Mouse (Mus musculus) midbrain, embryonic 16.5 days (tissue): ENCODE results near the gene Tex29. TPM values are rescaled to one million over a fixed set of nuclear protein-coding genes. Genes with fewer than 3 reads are reported as not detected.
"Not testable (repeated sequence)": the region's sequence is repeated elsewhere in the genome, so short reads cannot be mapped to it uniquely, and the experiment has no call there.

Source experiments
- ATAC-seq: fragments of 200-750 bp; cut with Nextera tagmentation; 2 replicates; pipeline ENCODE4 v1.8.0; 2017; ENCODE audit warnings: moderate TSS enrichment
- H3K27ac ChIP-seq: fragments of 300-500 bp; sonication (generic); 2 replicates; pipeline ENCODE4 v1.5.1; 2014; ENCODE audit warnings: mild to moderate bottlenecking, low read length, mixed read lengths
- H3K27me3 ChIP-seq: fragments of 300-500 bp; sonication (generic); 2 replicates; pipeline ENCODE4 v1.6.1; 2014; ENCODE audit warnings: low read depth, low read length, mixed read lengths; ENCODE audit not compliant: control insufficient read depth, insufficient read depth
- H3K36me3 ChIP-seq: fragments of 300-500 bp; sonication (generic); 2 replicates; pipeline ENCODE4 v1.6.1; 2014; ENCODE audit warnings: mild to moderate bottlenecking, low read length, moderate library complexity, mixed read lengths; ENCODE audit not compliant: control insufficient read depth, insufficient read depth
- H3K4me1 ChIP-seq: fragments of 300-500 bp; sonication (generic); 2 replicates; pipeline ENCODE4 v1.6.1; 2014; ENCODE audit warnings: mild to moderate bottlenecking, low read length, mixed read lengths; ENCODE audit not compliant: control insufficient read depth, insufficient read depth
- H3K4me2 ChIP-seq: fragments of 300-500 bp; sonication (generic); 2 replicates; pipeline ENCODE4 v1.6.1; 2014; ENCODE audit warnings: mild to moderate bottlenecking, low read length, mixed read lengths
- H3K4me3 ChIP-seq: fragments of 300-500 bp; sonication (generic); 2 replicates; pipeline ENCODE4 v1.5.1; 2014; ENCODE audit warnings: low read depth, mild to moderate bottlenecking, low read length, moderate library complexity, mixed read lengths
- H3K9ac ChIP-seq: fragments of 300-500 bp; sonication (generic); 2 replicates; pipeline ENCODE4 v1.6.1; 2014; ENCODE audit warnings: low read depth, low read length, mixed read lengths
- H3K9me3 ChIP-seq: fragments of 300-500 bp; sonication (generic); replicated peaks from 2 replicates; pipeline ENCODE4 v1.6.1; 2014; ENCODE audit warnings: mild to moderate bottlenecking, low read length, mixed read lengths; ENCODE audit not compliant: control insufficient read depth, poor library complexity, severe bottlenecking
- WGBS: fragments of 180-500 bp; shearing (Covaris S2); extraction: QIAGEN DNeasy Blood & Tissue Kit; methylation state at CpG from one replicate; pipeline ENCODE4 v1.1.7; 2014; 5-methylcytosine and 5-hydroxymethylcytosine counted together
- polyA plus RNA-seq: library from polyadenylated mRNA; unstranded; fragments of >200 nt; fragmentation: Nextera tagmentation; extraction: Ambion mirVana; gene quantifications from 2 replicates; pipeline ENCODE4 v1.2.1, GENCODE M21; 2015

The Tex29 gene
- polyA plus RNA-seq, 1 experiment from 2014 or later: 0.23 TPM

DNA sequence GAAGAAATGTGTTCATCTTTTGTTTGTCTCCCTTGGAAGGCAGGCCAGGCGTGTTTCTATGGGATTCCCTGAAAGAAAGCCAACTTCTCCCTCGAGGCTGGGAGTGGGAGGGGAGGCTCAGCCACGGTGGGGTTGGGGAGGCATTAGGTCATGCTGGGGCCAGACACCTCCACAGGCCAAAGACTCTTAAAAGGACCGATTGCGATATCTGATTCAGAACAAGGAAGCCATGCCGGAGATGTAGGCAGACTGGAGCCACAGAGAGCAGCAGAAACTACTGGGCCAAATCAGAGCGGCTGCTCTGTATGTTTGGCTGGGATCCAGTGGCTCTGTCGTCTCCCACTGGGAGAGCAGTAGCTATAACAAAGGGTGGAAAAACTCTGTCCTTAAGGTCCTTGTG lies 1.3 kb downstream of the Tex29 start:
- ATAC-seq: peak; percentile 2; the same call in 1 of the 2 replicates
- Histone ChIP-seq H3K4me3 (no peak overlapping the region), H3K4me1 (peaks cover 14% of the 10 kb centered on the region), H3K9me3 (no peaks in the 10 kb centered on the region), H3K9ac (no peak overlapping the region), H3K4me2 (peak overlapping the region; percentile 17; the same call in 1 of the 2 replicates), H3K36me3 (no peaks in the 10 kb centered on the region; the same call in 1 of the 2 replicates), H3K27ac (peak overlapping the region; percentile 43; the same call in 1 of the 2 replicates), H3K27me3 (no peaks in the 10 kb centered on the region)
- WGBS: 15% methylated on average over 8 of the region's 8 CpGs

DNA sequence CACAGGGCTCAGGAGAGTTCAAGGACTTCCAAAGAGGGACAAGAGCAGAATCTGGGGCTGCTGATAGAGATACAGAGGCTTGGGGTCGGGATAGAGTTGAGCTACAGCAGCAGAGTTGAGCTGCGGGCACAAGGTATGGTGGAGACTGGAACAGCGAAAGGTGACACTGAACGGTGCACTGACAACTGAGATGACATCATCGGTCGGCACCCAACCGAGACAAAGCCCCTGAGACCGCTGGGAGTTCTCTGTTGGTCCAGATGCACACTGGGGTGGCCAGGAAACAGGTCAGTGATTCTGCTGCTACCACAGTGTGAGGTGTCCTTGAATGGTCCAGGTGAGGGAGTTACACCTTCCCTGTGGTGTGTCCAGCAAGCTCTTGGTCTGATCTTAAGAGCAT lies 2.5 kb downstream of the Tex29 start:
- Histone ChIP-seq H3K27me3 (no peaks in the 10 kb centered on the region), H3K9ac (no peak overlapping the region), H3K9me3 (no peaks in the 10 kb centered on the region), H3K36me3 (no peaks in the 10 kb centered on the region), H3K4me1 (peaks cover 14% of the 10 kb centered on the region), H3K4me2 (no peak overlapping the region), H3K4me3 (no peak overlapping the region), H3K27ac (no peak overlapping the region)
- 82% methylated on average over 8 of the region's 8 CpGs for whole genome bisulfite sequencing
- ATAC-seq: no peak

DNA sequence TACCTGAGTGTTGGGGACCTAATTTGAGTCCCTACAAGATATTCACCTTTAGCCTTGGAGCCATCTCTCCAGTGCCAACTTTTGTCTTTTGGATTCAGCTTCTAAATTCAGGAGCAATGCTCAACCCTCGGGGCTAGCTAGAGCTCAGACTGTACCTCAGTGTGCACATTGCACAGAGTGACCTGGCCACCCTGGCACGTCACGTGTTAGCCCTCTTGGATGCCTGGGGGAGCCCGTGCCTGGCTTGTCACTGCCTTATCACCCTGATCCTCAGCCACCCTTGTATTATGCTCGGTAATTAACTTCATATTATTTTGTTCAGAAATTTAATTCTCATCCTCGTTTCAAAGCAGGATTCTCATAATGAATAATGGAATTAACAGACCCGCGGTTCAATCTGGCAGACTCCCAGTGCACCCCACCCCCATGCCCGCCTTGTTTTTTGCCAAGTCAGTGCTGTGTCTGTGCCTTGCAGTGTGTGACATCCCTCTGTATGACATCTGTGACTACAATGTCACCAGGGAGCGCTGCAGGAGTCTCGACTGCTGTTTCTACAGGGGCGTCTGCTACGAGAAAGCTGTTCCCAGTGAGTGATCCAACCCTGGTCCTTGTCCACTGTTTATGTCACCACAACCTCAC lies 3.5 kb downstream of the Tex29 start:
- Histone ChIP-seq H3K27ac (no peak overlapping the region), H3K27me3 (no peaks in the 10 kb centered on the region), H3K9me3 (no peaks in the 10 kb centered on the region), H3K36me3 (no peaks in the 10 kb centered on the region), H3K9ac (no peak overlapping the region), H3K4me2 (no peak overlapping the region), H3K4me1 (peaks cover 14% of the 10 kb centered on the region), H3K4me3 (no peak overlapping the region)
- ATAC-seq: peak; percentile 49; the same call in 1 of the 2 replicates
- 56% methylated on average over 13 of the region's 13 CpGs for WGBS

DNA sequence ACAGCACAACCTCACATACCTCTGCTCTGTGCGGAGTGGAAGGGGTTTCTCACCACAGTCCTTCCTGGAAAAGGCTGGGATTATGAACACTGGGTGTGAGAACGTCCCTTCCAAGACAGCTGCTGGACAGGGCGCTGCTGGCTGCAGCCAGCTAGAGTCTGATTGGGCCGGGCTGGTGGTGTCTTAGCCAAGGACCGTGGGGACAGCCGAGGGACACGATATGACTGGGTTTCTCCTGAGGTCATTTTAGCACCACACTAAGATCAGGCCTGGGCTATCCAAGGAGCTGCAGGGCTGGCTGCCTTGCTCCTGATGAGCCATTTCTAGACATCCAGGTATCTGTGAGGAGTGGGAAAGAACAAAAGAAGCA lies 4.0 kb downstream of the Tex29 start:
- ATAC-seq: 0 out of 2 replicates have a peak, but pooled peaks have one; percentile 12
- 85% methylated on average over 7 of the region's 7 CpGs for WGBS
- no peaks in the 10 kb centered on the region for H3K27me3 ChIP-seq
- peaks cover 14% of the 10 kb centered on the region for H3K4me1 ChIP-seq
- no peak overlapping the region for H3K4me2 ChIP-seq
- no peak overlapping the region for H3K4me3 ChIP-seq
- no peak overlapping the region for H3K27ac ChIP-seq
- no peaks in the 10 kb centered on the region for H3K9me3 ChIP-seq
- no peaks in the 10 kb centered on the region for H3K36me3 ChIP-seq
- H3K9ac ChIP-seq: no peak overlapping the region

DNA sequence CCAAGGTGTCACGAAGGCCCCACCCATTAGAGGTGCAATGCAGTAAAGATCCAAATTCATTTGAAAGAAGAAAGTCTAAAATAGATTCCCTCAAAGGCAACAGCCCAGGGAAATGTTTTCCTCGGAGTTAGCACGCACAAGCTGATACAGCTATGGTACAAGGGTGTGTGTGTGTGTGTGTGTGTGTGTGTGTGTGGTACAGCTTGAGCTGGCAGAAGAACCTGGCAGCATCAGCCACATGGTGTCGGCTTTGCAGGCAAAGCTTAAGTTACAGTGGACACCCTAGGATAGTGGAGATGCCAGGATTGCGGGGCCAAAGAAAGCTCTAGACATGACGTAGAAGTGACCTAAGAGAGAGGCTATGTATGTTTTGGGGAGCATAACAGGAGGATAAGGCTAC lies 6.5 kb downstream of the Tex29 start:
- no peaks in the 10 kb centered on the region for H3K36me3 ChIP-seq
- H3K4me2 ChIP-seq: no peak overlapping the region
- 95% methylated on average over 6 of the region's 6 CpGs for WGBS
- no peak overlapping the region for H3K9ac ChIP-seq
- H3K9me3 ChIP-seq: no peaks in the 10 kb centered on the region
- no peak for ATAC-seq
- peaks cover 6% of the 10 kb centered on the region for H3K4me1 ChIP-seq
- no peaks in the 10 kb centered on the region for H3K27me3 ChIP-seq
- no peak overlapping the region for H3K27ac ChIP-seq
- H3K4me3 ChIP-seq: no peak overlapping the region

DNA sequence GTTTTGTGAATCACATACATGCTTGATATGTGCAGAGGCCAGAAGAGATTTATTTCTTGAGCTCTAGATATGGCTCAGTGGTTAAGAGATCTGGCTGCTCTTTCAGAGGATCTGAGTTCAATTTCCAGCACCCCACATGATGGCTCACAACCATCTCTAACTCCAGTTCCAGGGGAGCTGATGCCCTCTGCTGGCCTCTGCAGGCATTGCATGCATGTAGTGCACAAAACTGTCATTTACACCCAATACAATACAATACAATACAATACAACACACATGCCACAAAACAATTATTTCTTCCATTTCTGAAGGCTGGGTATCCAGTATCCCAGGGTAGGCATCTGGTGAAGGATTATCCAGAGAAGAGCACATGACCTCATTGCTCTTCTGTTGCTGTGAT lies 27.6 kb downstream of the Tex29 start:
- Histone ChIP-seq H3K27me3 (no peaks in the 10 kb centered on the region), H3K9me3 (no peaks in the 10 kb centered on the region), H3K27ac (no peak overlapping the region), H3K36me3 (no peaks in the 10 kb centered on the region), H3K4me2 (no peak overlapping the region), H3K4me3 (no peak overlapping the region), H3K9ac (no peak overlapping the region), H3K4me1 (no peaks in the 10 kb centered on the region)
- no peak for ATAC-seq

DNA sequence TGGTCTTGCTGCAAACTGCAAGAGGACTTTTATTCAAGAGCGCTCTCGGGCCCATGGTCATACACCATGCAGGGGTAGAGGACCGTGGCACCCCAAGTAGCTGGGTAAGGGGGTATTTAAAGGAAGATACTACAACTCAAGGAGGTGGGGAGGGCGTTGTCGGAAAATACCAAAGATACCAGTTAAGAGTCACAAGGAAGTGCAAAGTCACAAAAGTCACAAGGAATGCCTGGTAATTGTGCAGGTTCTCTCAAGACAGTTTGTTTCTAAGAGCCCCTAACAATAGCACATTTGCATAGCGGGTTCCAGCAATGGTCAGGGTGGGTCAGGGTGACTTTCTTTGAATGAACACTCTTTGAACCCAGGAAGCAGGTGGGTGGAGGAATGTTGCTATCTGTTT lies 34.0 kb downstream of the Tex29 start:
- H3K9ac ChIP-seq, H3K9me3 ChIP-seq, H3K27ac ChIP-seq, H3K27me3 ChIP-seq, H3K4me3 ChIP-seq, H3K36me3 ChIP-seq, H3K4me2 ChIP-seq, ATAC-seq, H3K4me1 ChIP-seq: not testable (repeated sequence)
- WGBS: 93% methylated on average over 6 of the region's 6 CpGs

DNA sequence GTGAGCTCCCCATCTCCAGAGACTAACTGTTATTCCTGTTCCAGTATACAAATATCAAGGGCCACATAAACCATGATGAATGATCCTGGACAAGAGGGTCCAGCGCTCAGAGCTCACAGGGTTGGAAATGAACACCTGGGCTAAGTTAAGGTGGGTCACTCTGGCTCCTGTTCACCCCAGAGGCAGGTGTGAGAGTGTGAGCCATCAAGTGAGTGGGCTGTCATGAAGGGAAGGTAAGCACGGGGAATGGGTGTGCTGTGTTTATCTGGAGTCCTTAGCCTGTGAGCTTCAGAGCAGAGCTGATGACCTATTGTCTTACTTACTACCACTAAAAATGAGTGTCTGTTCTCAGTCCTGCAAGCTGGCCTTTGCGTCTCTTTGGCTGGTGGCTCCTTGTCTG lies 44.4 kb downstream of the Tex29 start:
- Histone ChIP-seq H3K36me3 (no peaks in the 10 kb centered on the region), H3K4me2 (no peak overlapping the region), H3K9me3 (peaks cover 5% of the 10 kb centered on the region; the same call in 1 of the 2 replicates), H3K27me3 (no peaks in the 10 kb centered on the region), H3K4me1 (peaks cover 15% of the 10 kb centered on the region), H3K4me3 (no peak overlapping the region), H3K9ac (no peak overlapping the region), H3K27ac (no peak overlapping the region)
- no peak for ATAC-seq
- 95% methylated on average over 3 of the region's 3 CpGs for WGBS

DNA sequence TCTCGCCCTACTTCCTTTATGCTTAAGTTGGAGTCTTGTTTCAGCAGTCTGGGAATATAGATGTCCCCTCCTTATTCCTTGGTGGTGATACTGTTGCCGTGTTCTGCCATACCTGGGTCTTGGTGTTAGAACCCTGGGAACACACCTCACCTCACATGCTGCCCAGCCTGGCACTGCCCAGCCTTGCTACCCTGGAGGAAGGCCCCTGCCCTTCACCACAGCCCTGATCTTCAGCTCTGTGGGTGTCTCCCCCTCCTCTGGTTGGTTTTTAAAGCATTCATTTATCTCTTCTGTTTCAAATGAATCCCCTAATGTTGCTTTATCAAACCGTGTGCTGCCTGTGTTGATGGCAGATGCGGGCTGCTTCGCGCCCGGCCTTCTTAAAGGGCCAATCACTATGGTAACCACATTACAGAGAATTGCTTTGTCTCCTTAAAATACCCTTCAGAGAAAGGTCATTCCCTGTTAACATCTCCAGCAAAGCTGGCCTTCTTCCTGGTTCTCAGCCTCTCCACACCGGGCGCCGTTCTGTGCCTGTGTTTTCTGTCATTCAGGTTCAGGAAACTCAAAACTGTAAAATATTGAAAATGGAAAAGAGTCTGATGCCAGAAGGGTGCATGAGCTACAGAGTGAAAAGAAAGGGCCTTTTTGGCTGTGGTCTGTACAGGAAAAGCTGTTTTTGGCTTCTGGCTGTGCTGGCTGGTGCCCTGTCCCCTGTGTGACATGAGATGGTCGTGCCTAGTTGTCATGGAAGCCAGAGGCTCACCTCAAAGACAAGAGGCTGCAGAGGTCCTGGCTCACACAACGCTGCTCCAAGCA lies 45.8 kb downstream of the Tex29 start:
- peak; percentile 84 for ATAC-seq
- Histone ChIP-seq H3K27ac (peak overlapping the region; percentile 80), H3K4me2 (no peak overlapping the region), H3K9me3 (peaks cover 5% of the 10 kb centered on the region; the same call in 1 of the 2 replicates), H3K9ac (peak overlapping the region; percentile 10; the same call in 1 of the 2 replicates), H3K4me3 (no peak overlapping the region), H3K4me1 (peaks cover 15% of the 10 kb centered on the region), H3K36me3 (no peaks in the 10 kb centered on the region), H3K27me3 (no peaks in the 10 kb centered on the region)
- WGBS: 25% methylated on average over 12 of the region's 12 CpGs
